Mouse (Mus musculus) embryonic facial prominence, embryonic 15.5 days (tissue): ENCODE results near the gene Capzb. TPM values are rescaled to one million over a fixed set of nuclear protein-coding genes. Genes with fewer than 3 reads are reported as not detected.

ENCODE experiments used
- ATAC-seq: fragments of 200-750 bp; cut with Nextera tagmentation; 2 replicates; pipeline ENCODE4 v1.8.0; 2017; ENCODE audit warnings: low read depth, moderate TSS enrichment; ENCODE audit not compliant: insufficient number of reproducible peaks, low FRiP score, low TSS enrichment
- H3K27ac ChIP-seq: fragments of 300-500 bp; sonication (generic); replicated peaks from 2 replicates; pipeline ENCODE4 v1.5.1; 2015; ENCODE audit warnings: mild to moderate bottlenecking, inconsistent platforms
- H3K27me3 ChIP-seq: fragments of 300-500 bp; sonication (generic); 2 replicates; pipeline ENCODE4 v1.6.1; 2015; ENCODE audit warnings: inconsistent platforms
- H3K36me3 ChIP-seq: fragments of 300-500 bp; sonication (generic); 2 replicates; pipeline ENCODE4 v1.6.1; 2015; ENCODE audit warnings: mild to moderate bottlenecking, inconsistent platforms
- H3K4me1 ChIP-seq: fragments of 300-500 bp; sonication (generic); 2 replicates; pipeline ENCODE4 v1.6.1; 2015; ENCODE audit warnings: inconsistent platforms
- H3K4me2 ChIP-seq: fragments of 300-500 bp; sonication (generic); replicated peaks from 2 replicates; pipeline ENCODE4 v1.6.1; 2015; ENCODE audit warnings: mild to moderate bottlenecking, inconsistent platforms
- H3K4me3 ChIP-seq: fragments of 300-500 bp; sonication (generic); replicated peaks from 2 replicates; pipeline ENCODE4 v1.5.1; 2015; ENCODE audit warnings: mild to moderate bottlenecking, inconsistent platforms
- H3K9ac ChIP-seq: fragments of 300-500 bp; sonication (generic); 2 replicates; pipeline ENCODE4 v1.6.1; 2015; ENCODE audit warnings: inconsistent platforms
- H3K9me3 ChIP-seq: fragments of 300-500 bp; sonication (generic); replicated peaks from 2 replicates; pipeline ENCODE4 v1.6.1; 2016; ENCODE audit warnings: inconsistent platforms
- WGBS: fragments of 180-500 bp; shearing (Covaris S2); methylation state at CpG from one replicate; pipeline ENCODE4 v1.1.7; 2015; 5-methylcytosine and 5-hydroxymethylcytosine counted together
- polyA plus RNA-seq: library from polyadenylated mRNA; unstranded; fragments of >200 nt; fragmentation: Nextera tagmentation; extraction: Ambion mirVana; gene quantifications from 2 replicates; pipeline ENCODE4 v1.2.1, GENCODE M21; 2015

Capzb gene
- polyA plus RNA-seq, 1 experiment from 2014 or later, result 397 TPM

GRCm38 (mm10) chr4:139289017-139289416 lies 96.3 kb downstream of the Capzb start:
- Histone ChIP-seq H3K36me3 (peaks cover 77% of the 10 kb centered on the region), H3K9ac (no peak overlapping the region)
- 48% methylated on average over 10 of the region's 10 CpGs for WGBS

GRCm38 (mm10) chr4:139291099-139291498 lies 98.4 kb downstream of the Capzb start:
- H3K27me3 ChIP-seq, result no peaks in the 10 kb centered on the region
- H3K36me3 ChIP-seq, result peaks cover 62% of the 10 kb centered on the region
- no peak overlapping the region for H3K4me2 ChIP-seq
- 88% methylated on average over 16 of the region's 16 CpGs for WGBS
- peaks cover 33% of the 10 kb centered on the region; the same call in 1 of the 2 replicates for H3K4me1 ChIP-seq
- H3K9me3 ChIP-seq, result no peaks in the 10 kb centered on the region
- H3K27ac ChIP-seq, result no peak overlapping the region
- no peak for ATAC-seq
- H3K9ac ChIP-seq, result no peak overlapping the region
- H3K4me3 ChIP-seq, result no peak overlapping the region

More at GRCm38 (mm10) chr4:139289017-139289416, 96.3 kb downstream of the Capzb start:
- no peaks in the 10 kb centered on the region for H3K27me3 ChIP-seq
- H3K4me1 ChIP-seq, result peaks cover 39% of the 10 kb centered on the region; the same call in 1 of the 2 replicates
- H3K27ac ChIP-seq, result no peak overlapping the region
- no peak for ATAC-seq
- no peak overlapping the region for H3K4me2 ChIP-seq
- no peaks in the 10 kb centered on the region for H3K9me3 ChIP-seq
- no peak overlapping the region for H3K4me3 ChIP-seq

DNA sequence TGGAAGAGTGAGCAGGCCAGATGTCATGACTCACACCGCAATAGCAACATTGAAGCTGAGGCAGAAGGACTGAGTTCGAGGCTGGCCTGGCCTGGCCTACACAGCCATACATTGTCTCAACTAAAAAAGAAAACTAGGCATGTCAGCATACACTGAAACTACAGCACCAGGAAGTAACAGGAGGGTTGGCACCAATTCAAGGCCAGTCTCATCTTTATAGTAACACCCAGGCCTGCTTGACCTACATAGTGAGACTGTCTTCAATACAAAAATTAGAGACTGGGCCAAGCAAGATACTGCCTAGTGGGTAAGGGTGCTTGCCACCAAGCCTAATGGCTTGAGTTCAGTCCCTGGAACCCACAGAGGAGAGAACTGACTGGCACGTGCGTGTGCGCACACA lies 99.3 kb downstream of the Capzb start:
- Histone ChIP-seq H3K9ac (no peak overlapping the region), H3K36me3 (peaks cover 52% of the 10 kb centered on the region), H3K27ac (no peak overlapping the region), H3K9me3 (no peaks in the 10 kb centered on the region), H3K27me3 (no peaks in the 10 kb centered on the region), H3K4me1 (peaks cover 30% of the 10 kb centered on the region; the same call in 1 of the 2 replicates), H3K4me3 (no peak overlapping the region), H3K4me2 (no peak overlapping the region)
- 94% methylated on average over 5 of the region's 5 CpGs for WGBS
- ATAC-seq, result no peak

GRCm38 (mm10) chr4:139297566-139297965 lies 104.9 kb downstream of the Capzb start:
- 82% methylated on average over 4 of the region's 4 CpGs for WGBS
- peaks cover 42% of the 10 kb centered on the region for H3K36me3 ChIP-seq
- no peaks in the 10 kb centered on the region for H3K27me3 ChIP-seq
- no peak overlapping the region for H3K4me2 ChIP-seq
- H3K4me3 ChIP-seq, result no peak overlapping the region
- no peak overlapping the region for H3K27ac ChIP-seq
- no peak for ATAC-seq
- H3K9ac ChIP-seq, result no peak overlapping the region
- H3K9me3 ChIP-seq, result no peaks in the 10 kb centered on the region
- peaks cover 5% of the 10 kb centered on the region; the same call in 1 of the 2 replicates for H3K4me1 ChIP-seq

DNA sequence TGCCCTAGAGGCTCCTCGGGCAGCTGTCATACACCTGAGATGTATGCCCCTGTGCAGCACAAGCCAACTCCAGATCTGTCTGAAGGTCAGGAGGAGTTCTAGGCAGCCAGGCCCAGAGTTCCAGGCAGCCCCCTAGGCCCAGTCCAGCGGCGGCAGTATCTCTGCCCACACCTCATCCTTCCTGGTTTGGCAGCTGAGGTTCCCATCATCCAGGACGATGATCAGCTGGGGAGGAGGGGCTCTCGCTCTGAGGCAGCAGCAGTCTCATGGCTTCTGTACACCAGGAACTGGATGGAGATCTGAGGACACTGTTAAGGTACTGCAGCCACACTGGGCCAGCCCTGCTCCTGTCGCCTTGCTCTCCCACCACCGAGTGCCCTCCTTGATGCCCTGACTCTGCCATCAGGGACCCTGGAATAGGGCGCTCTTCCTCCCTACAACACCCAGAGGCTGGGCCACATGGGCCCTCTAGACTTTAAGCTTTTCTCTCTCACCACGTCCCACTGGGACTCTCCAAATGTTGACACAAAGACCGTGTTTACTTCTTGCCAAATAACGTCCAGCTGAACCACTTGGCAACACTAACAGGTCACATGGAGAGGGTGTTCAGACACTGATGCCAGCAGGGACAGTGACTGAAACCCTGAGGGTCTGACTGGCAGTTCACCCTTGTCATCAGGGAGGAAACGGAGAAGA lies 106.1 kb downstream of the Capzb start:
- Histone ChIP-seq H3K36me3 (peaks cover 43% of the 10 kb centered on the region), H3K9ac (no peak overlapping the region), H3K4me1 (peaks cover 5% of the 10 kb centered on the region; the same call in 1 of the 2 replicates), H3K27me3 (no peaks in the 10 kb centered on the region), H3K27ac (no peak overlapping the region), H3K9me3 (no peaks in the 10 kb centered on the region), H3K4me3 (no peak overlapping the region), H3K4me2 (no peak overlapping the region)
- 82% methylated on average over 12 of the region's 12 CpGs for WGBS
- no peak for ATAC-seq

GRCm38 (mm10) chr4:139301780-139302179 lies 109.1 kb downstream of the Capzb start:
- WGBS, result 89% methylated on average over 8 of the region's 8 CpGs
- Histone ChIP-seq H3K27ac (no peak overlapping the region), H3K4me1 (peaks cover 1% of the 10 kb centered on the region; the same call in 1 of the 2 replicates), H3K9ac (no peak overlapping the region), H3K36me3 (peaks cover 63% of the 10 kb centered on the region), H3K4me2 (no peak overlapping the region), H3K4me3 (no peak overlapping the region), H3K27me3 (no peaks in the 10 kb centered on the region), H3K9me3 (no peaks in the 10 kb centered on the region)
- no peak for ATAC-seq

DNA sequence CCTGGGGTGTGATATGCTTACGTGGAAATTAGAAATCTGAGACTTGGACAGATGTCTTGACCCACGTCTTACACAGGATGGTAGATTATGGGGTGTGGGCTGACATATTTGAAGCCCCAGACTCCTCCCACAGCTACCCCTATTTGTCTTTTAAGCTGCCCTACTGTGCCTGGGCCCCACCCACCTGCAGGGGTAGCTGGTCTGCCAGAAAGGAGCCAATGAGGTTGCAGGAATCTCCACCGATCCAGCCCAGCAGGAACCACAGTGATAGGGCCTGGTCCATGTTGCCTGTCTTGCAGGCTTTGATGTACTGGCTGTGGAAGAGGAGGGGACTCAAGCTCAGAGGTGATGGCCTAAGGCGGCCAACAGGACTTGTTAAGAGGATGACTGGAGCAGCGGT lies 109.5 kb downstream of the Capzb start:
- Histone ChIP-seq H3K27me3 (no peaks in the 10 kb centered on the region), H3K4me3 (no peak overlapping the region), H3K36me3 (peaks cover 65% of the 10 kb centered on the region), H3K27ac (no peak overlapping the region), H3K4me2 (no peak overlapping the region), H3K4me1 (no peaks in the 10 kb centered on the region), H3K9me3 (no peaks in the 10 kb centered on the region), H3K9ac (no peak overlapping the region)
- no peak for ATAC-seq
- WGBS, result 59% methylated on average over 5 of the region's 5 CpGs

DNA sequence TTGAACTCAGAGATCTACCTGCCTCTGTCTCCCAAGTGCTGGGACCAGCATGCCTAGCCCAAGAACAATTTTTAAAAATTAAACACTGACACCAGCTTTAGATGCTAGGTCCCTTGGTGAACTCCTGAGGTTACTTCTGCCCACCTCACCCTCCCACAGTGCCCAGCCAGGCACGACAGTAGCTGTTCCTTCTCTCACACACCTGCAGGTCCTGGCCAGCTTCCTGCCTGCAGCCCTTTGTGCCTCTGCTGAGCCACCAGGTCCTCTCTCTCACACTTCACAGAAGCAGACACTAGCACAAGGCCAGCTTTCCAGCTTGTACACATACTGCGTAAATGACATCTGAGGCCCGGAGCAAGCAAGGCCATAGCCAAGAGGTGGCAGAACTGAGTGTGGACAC lies 112.8 kb downstream of the Capzb start:
- Histone ChIP-seq H3K9me3 (no peaks in the 10 kb centered on the region), H3K36me3 (peaks cover 37% of the 10 kb centered on the region), H3K9ac (no peak overlapping the region), H3K4me1 (peaks cover 13% of the 10 kb centered on the region), H3K4me3 (no peak overlapping the region), H3K27ac (no peak overlapping the region), H3K27me3 (no peaks in the 10 kb centered on the region), H3K4me2 (no peak overlapping the region)
- ATAC-seq, result no peak
- WGBS, result 91% methylated on average over 3 of the region's 3 CpGs

DNA sequence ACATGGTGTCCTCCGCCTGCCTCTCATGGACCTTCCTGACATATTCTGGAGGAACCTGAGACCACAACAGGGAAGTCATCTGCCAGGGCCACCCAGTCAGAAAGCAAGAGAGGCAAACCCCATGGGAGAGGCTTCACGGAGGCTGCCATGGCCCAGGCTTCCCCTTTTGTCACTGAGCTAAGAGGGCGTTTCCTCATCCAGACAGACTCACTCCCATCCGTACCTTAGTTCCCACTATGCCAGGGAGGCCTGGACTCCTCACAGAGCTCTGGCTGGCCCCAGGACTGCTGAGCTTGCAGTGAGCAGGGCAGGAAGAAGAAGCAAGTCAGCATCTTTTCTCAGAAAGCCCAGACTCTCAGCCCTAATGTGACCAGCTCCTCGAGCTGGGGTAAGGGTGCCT lies 115.2 kb downstream of the Capzb start:
- Histone ChIP-seq H3K36me3 (peaks cover 22% of the 10 kb centered on the region; the same call in 1 of the 2 replicates), H3K27me3 (no peaks in the 10 kb centered on the region), H3K4me1 (peaks cover 26% of the 10 kb centered on the region), H3K9me3 (no peaks in the 10 kb centered on the region), H3K4me2 (no peak overlapping the region), H3K9ac (no peak overlapping the region), H3K27ac (no peak overlapping the region), H3K4me3 (no peak overlapping the region)
- 82% methylated on average over 5 of the region's 5 CpGs for WGBS
- no peak for ATAC-seq

- peaks cover 29% of the 10 kb centered on the region for H3K36me3 ChIP-seq
- peaks cover 26% of the 10 kb centered on the region for H3K4me1 ChIP-seq
- H3K4me2 ChIP-seq, result peak overlapping the region; percentile 94
- H3K4me3 ChIP-seq, result peak overlapping the region; percentile 95
- WGBS, result 18% methylated on average over 6 of the region's 6 CpGs
- H3K9ac ChIP-seq, result peak overlapping the region; percentile 87
- H3K27ac ChIP-seq, result 0 out of 2 replicates have a peak overlapping the region, but pooled peaks have one; percentile 87
- no peaks in the 10 kb centered on the region for H3K9me3 ChIP-seq
- H3K27me3 ChIP-seq, result no peaks in the 10 kb centered on the region
- no peak for ATAC-seq
These were observed 117.0 kb downstream of the Capzb start for GRCm38 (mm10) chr4:139309651-139310050.

DNA sequence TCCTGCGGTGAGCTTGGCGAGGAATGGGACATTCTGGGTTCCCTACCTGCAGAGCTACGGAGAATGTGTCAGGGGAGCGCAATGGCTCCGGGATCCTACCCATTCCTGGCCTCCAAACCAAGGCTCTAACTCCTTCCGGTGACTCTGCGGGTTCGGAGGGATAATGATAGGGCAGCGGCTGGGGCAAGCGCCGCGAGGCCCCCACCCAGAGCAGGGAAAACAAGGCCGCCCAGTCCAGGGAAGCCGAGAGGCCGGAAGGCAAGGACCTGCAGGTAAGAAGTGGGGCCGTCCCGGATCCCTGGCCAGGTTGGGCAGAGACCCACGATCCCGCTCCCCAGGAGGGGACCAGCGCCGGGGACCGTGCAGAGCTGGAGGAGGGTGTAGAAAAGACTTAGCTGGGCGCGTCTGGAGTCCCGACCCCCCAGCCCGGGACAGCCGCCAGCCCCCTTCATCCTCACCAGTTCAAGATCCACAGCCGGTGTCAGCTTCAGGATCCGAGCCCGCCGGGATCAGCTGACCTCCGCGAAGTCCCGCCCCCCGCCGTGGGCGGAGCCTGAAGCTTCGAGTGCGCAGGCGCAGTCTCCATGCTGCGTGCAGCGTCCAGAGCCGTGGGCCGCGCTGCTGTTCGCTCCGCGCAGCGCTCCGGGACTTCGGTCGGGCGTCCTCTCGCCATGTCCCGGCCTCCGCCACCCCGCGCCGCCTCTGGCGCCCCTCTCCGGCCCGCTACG lies 117.6 kb downstream of the Capzb start, which contains the start of the genes Pqlc2 and Akr7a5:
Gene Pqlc2 (minus strand): TSS at position 538 of the 728 bp plus-strand sequence.
Gene Akr7a5 (plus strand): TSS at position 574 of the 728 bp plus-strand sequence.
- Histone ChIP-seq H3K36me3 (peaks cover 30% of the 10 kb centered on the region), H3K4me2 (peak within 1 kb of the TSS; percentile 94), H3K9ac (peak within 1 kb of the TSS; percentile 87), H3K27ac (peak within 1 kb of the TSS; percentile 87), H3K9me3 (no peaks in the 10 kb centered on the region), H3K4me1 (peaks cover 26% of the 10 kb centered on the region), H3K27me3 (no peaks in the 10 kb centered on the region), H3K4me3 (peak within 1 kb of the TSS; percentile 95)
- under 1% methylated on average over 63 of the region's 63 CpGs for WGBS
- ATAC-seq, result peak; percentile 87
